Mouse (Mus musculus): ENCODE data around the gene BC048671. TPM values are rescaled to one million over a fixed set of nuclear protein-coding genes. Genes with fewer than 3 reads are reported as not detected.

Gene BC048671
- polyA plus RNA-seq, 1 experiment from 2014 or later: not detected

- Histone ChIP-seq H3K9ac (replicated peaks) (no peak overlapping the region), H3K27me3 (peaks cover 10% of the 10 kb centered on the region), H3K4me3 (no peak overlapping the region), H3K36me3 (no peaks in the 10 kb centered on the region), H3K4me1 (peaks cover 6% of the 10 kb centered on the region), H3K27ac (replicated peaks) (no peak overlapping the region), H3K9me3 (no peaks in the 10 kb centered on the region), H3K4me2 (replicated peaks) (no peak overlapping the region)
- no peak for ATAC-seq (ENCODE audit: low FRiP score, low read depth)
- 70% methylated on average over 3 of the region's 3 CpGs for WGBS
Observed at GRCm38 (mm10) chr6:90324463-90324862, 23.4 kb downstream of the BC048671 start.

- Histone ChIP-seq H3K9ac (replicated peaks) (no peak within 1 kb of the TSS), H3K36me3 (no peaks in the 10 kb centered on the region), H3K4me2 (replicated peaks) (peak within 1 kb of the TSS; percentile 39), H3K4me3 (0 out of 2 replicates have a peak within 1 kb of the TSS, but pooled peaks have one; percentile 13), H3K9me3 (no peaks in the 10 kb centered on the region), H3K27me3 (peaks cover 10% of the 10 kb centered on the region), H3K27ac (replicated peaks) (no peak within 1 kb of the TSS), H3K4me1 (peaks cover 6% of the 10 kb centered on the region)
- no peak for ATAC-seq (ENCODE audit: low FRiP score, low read depth)
- WGBS: 10% methylated on average over 22 of the region's 22 CpGs
Observed at GRCm38 (mm10) chr6:90324991-90325390, 24.0 kb downstream of the BC048671 start, which contains the start of gene Chst13. Gene Chst13 (minus strand): TSS chr6:90325185.

- H3K9ac ChIP-seq (replicated peaks): no peak overlapping the region
- H3K9me3 ChIP-seq: no peaks in the 10 kb centered on the region
- H3K4me3 ChIP-seq: no peak overlapping the region
- ATAC-seq (ENCODE audit: low FRiP score, low read depth): no peak
- H3K4me1 ChIP-seq: peaks cover 6% of the 10 kb centered on the region
- 29% methylated on average over 6 of the region's 6 CpGs for WGBS
- no peak overlapping the region for H3K4me2 ChIP-seq (replicated peaks)
- no peaks in the 10 kb centered on the region for H3K36me3 ChIP-seq
- H3K27me3 ChIP-seq: peaks cover 10% of the 10 kb centered on the region
- no peak overlapping the region for H3K27ac ChIP-seq (replicated peaks)
Observed at GRCm38 (mm10) chr6:90327670-90328069, 26.7 kb downstream of the BC048671 start.

GRCm38 (mm10) chr6:90329953-90330352, 28.9 kb downstream of the BC048671 start:
- ATAC-seq (ENCODE audit: low FRiP score, low read depth): no peak
- no peak overlapping the region for H3K27ac ChIP-seq (replicated peaks)

GRCm38 (mm10) chr6:90332561-90333425, 31.8 kb downstream of the BC048671 start, which contains the start of gene Uroc1:
Gene Uroc1 (plus strand): TSS chr6:90333284.
- H3K27me3 ChIP-seq: no peaks in the 10 kb centered on the region
- no peaks in the 10 kb centered on the region for H3K36me3 ChIP-seq
- no peak for ATAC-seq (ENCODE audit: low FRiP score, low read depth)
- no peaks in the 10 kb centered on the region for H3K9me3 ChIP-seq
- no peak within 1 kb of the TSS for H3K4me2 ChIP-seq (replicated peaks)
- WGBS: 87% methylated on average over 7 of the region's 7 CpGs
- H3K4me3 ChIP-seq: no peak within 1 kb of the TSS
- no peaks in the 10 kb centered on the region for H3K4me1 ChIP-seq
- no peak within 1 kb of the TSS for H3K9ac ChIP-seq (replicated peaks)
- no peak within 1 kb of the TSS for H3K27ac ChIP-seq (replicated peaks)

More at GRCm38 (mm10) chr6:90329953-90330352, 28.9 kb downstream of the BC048671 start:
- Histone ChIP-seq H3K4me1 (peaks cover 2% of the 10 kb centered on the region), H3K36me3 (no peaks in the 10 kb centered on the region), H3K9ac (replicated peaks) (no peak overlapping the region), H3K4me3 (no peak overlapping the region), H3K27me3 (peaks cover 8% of the 10 kb centered on the region), H3K9me3 (no peaks in the 10 kb centered on the region), H3K4me2 (replicated peaks) (no peak overlapping the region)
- WGBS: 50% methylated on average over 1 of the region's 1 CpGs

- Histone ChIP-seq H3K36me3 (no peaks in the 10 kb centered on the region), H3K4me1 (no peaks in the 10 kb centered on the region), H3K9ac (replicated peaks) (no peak overlapping the region), H3K27me3 (no peaks in the 10 kb centered on the region), H3K27ac (replicated peaks) (no peak overlapping the region), H3K9me3 (no peaks in the 10 kb centered on the region), H3K4me2 (replicated peaks) (no peak overlapping the region), H3K4me3 (no peak overlapping the region)
- WGBS: 78% methylated on average over 3 of the region's 3 CpGs
- ATAC-seq (ENCODE audit: low FRiP score, low read depth): no peak
Observed at GRCm38 (mm10) chr6:90334244-90334643, 33.2 kb downstream of the BC048671 start.

- no peak overlapping the region for H3K4me3 ChIP-seq
- ATAC-seq (ENCODE audit: low FRiP score, low read depth): no peak
- no peak overlapping the region for H3K4me2 ChIP-seq (replicated peaks)
- H3K27ac ChIP-seq (replicated peaks): no peak overlapping the region
- H3K9me3 ChIP-seq: no peaks in the 10 kb centered on the region
- H3K4me1 ChIP-seq: no peaks in the 10 kb centered on the region
- no peaks in the 10 kb centered on the region for H3K36me3 ChIP-seq
- H3K27me3 ChIP-seq: no peaks in the 10 kb centered on the region; the same call in 1 of the 2 replicates
- H3K9ac ChIP-seq (replicated peaks): no peak overlapping the region
- 74% methylated on average over 2 of the region's 2 CpGs for WGBS
Observed at GRCm38 (mm10) chr6:90342343-90342742, 41.3 kb downstream of the BC048671 start.

- no peaks in the 10 kb centered on the region for H3K9me3 ChIP-seq
- no peaks in the 10 kb centered on the region for H3K4me1 ChIP-seq
- H3K9ac ChIP-seq (replicated peaks): no peak overlapping the region
- whole genome bisulfite sequencing: 89% methylated on average over 4 of the region's 4 CpGs
- no peak overlapping the region for H3K4me3 ChIP-seq
- H3K27ac ChIP-seq (replicated peaks): no peak overlapping the region
- H3K27me3 ChIP-seq: no peaks in the 10 kb centered on the region; the same call in 1 of the 2 replicates
- no peaks in the 10 kb centered on the region for H3K36me3 ChIP-seq
- H3K4me2 ChIP-seq (replicated peaks): no peak overlapping the region
- no peak for ATAC-seq (ENCODE audit: low FRiP score, low read depth)
Observed at GRCm38 (mm10) chr6:90347183-90347582, 46.2 kb downstream of the BC048671 start.

GRCm38 (mm10) chr6:90348500-90348899, 47.5 kb downstream of the BC048671 start:
- H3K9ac ChIP-seq (replicated peaks): no peak overlapping the region
- no peaks in the 10 kb centered on the region; the same call in 1 of the 2 replicates for H3K27me3 ChIP-seq
- no peaks in the 10 kb centered on the region for H3K9me3 ChIP-seq
- WGBS: 80% methylated on average over 4 of the region's 4 CpGs
- H3K36me3 ChIP-seq: no peaks in the 10 kb centered on the region
- H3K27ac ChIP-seq (replicated peaks): no peak overlapping the region
- no peaks in the 10 kb centered on the region for H3K4me1 ChIP-seq
- no peak overlapping the region for H3K4me2 ChIP-seq (replicated peaks)
- no peak for ATAC-seq (ENCODE audit: low FRiP score, low read depth)
- no peak overlapping the region for H3K4me3 ChIP-seq

- H3K27me3 ChIP-seq: no peaks in the 10 kb centered on the region
- no peak for ATAC-seq (ENCODE audit: low FRiP score, low read depth)
- no peak overlapping the region for H3K4me3 ChIP-seq
- no peaks in the 10 kb centered on the region for H3K9me3 ChIP-seq
- WGBS: 63% methylated on average over 2 of the region's 2 CpGs
- no peak overlapping the region for H3K9ac ChIP-seq (replicated peaks)
- H3K27ac ChIP-seq (replicated peaks): no peak overlapping the region
- H3K36me3 ChIP-seq: no peaks in the 10 kb centered on the region
- no peaks in the 10 kb centered on the region for H3K4me1 ChIP-seq
- no peak overlapping the region for H3K4me2 ChIP-seq (replicated peaks)
Observed at GRCm38 (mm10) chr6:90350011-90350410, 49.0 kb downstream of the BC048671 start.

Data from midbrain, embryonic 12.5 days (tissue).